Mouse (Mus musculus): Measurements from ENCODE around the gene Edn2.

The Edn2 gene

GRCm38 (mm10) chr4:120158714-120159310 is 2.2 kb upstream of the Edn2 start:
- DNase-seq = no peak

DNA sequence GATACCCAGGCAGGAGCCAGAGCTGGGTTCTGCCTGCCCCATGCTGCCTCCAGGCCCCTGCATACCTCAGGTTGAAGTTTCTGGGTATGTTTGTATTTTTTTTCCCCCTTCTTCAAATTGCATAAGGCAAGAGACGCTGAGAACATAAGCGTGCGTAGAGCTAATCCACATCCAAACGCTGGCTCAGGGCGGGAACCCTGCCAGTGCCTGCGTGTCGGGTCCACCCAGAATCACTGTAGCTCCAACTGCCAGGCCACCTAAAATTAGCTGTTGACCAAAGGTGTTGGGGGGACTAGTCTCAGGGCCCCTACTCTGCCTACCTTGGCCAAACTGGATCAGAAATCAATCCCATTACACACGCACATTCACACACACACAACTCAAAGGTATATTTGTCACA is 1.6 kb downstream of the Edn2 start:
- no peak for DNase-seq

DNA sequence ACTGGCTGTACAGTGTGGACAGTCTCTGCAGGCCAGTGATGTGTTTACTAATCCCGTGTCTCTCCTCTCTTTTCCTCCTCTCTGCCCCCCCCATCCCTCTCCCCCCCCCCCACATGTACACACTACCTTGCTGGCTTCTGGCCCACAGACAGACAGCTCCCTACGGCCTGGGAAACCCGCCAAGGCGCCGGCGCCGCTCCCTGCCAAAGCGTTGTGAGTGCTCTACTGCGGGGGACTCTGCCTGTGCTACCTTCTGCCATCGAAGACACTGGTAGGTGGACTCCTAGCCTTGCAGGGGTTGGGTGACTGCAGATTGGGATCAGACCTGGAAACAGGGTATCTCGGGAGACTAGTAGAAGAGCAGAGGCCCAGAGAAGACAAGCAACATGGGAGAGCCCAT is 2.2 kb downstream of the Edn2 start:
- DNase-seq = peak; percentile 90

DNA sequence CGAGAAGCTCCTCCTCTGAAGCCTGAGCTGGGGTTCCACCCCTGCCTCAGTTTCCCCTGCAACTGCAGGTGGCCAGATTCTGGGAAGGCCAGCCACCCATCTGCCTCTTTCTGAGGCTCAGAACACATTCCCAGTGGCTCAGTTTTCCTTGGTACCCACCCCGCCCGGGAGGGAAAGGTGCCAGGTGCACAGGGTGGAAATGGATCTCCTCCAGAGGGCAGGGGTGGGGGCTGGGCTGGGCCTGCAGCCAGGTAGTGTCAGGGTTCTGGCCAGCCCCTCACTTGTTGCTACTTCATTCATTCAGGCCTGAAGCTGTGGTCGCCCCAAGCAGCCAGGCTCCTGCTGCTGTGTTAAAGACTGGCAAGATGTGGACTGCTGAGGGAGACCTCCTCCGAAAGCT is 3.3 kb downstream of the Edn2 start:
- DNase-seq = no peak

GRCm38 (mm10) chr4:120167778-120168177 is 6.8 kb downstream of the Edn2 start:
- no peak for DNase-seq

GRCm38 (mm10) chr4:120168346-120168745 is 7.3 kb downstream of the Edn2 start:
- no peak for DNase-seq

GRCm38 (mm10) chr4:120170387-120170936 is 9.5 kb downstream of the Edn2 start:
- DNase-seq = no peak

DNA sequence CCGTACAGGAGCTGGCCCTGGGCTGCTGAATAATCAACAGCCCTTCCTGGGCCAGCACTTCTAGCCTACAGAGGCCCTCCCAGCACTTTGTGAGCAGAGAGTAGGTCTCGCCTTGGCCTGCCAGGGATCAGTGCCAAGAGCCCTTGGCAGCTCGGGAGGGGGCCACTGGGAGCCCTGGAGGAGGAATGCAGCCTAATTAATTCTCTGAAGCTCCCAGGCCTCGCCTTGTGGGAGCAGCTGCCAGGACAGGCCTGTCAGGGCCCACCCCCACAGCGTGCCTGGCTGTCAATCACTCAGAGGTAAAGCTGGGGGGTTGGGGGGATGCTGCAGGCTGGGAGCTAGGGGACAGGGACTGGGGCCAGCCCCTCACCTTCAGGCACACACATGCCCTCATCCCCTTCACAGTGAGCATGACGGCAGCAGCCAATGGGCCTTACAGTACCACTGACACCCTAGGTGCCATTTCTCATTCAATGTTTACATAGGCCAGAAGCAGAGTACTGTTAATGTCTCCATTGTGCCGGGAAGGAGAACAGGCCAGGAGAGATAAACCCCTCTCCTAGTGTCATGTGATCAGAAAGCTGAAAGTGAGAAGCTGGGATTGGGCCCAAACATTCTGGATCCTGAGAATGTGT is 11.2 kb downstream of the Edn2 start:
- DNase-seq = no peak

- DNase-seq = no peak
Observed at GRCm38 (mm10) chr4:120179123-120179522, 18.1 kb downstream of the Edn2 start.

DNA sequence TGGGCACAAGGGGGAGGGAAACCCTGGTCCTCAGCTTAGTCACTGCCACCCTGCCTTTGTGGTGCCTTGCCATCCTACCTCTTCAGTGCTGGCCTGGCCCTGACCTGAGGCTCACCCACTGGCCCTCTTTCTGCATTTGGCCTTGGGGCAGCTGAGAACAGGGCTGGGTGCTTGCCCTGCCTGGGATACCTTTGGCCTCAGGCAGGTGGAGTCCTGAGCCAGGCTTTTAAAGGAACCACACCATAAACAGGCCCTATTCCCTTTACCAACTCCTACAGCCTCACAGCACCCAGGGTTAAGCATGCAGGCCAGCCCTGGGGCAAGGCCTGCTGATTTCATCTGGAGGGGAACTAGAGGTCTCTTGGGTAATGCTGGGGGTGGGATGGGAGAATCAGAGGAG is 19.5 kb downstream of the Edn2 start:
- DNase-seq = no peak

GRCm38 (mm10) chr4:120184374-120184991 is 23.5 kb downstream of the Edn2 start:
- no peak for DNase-seq

- DNase-seq = no peak
Observed at GRCm38 (mm10) chr4:120186441-120186840, 25.4 kb downstream of the Edn2 start.

DNA sequence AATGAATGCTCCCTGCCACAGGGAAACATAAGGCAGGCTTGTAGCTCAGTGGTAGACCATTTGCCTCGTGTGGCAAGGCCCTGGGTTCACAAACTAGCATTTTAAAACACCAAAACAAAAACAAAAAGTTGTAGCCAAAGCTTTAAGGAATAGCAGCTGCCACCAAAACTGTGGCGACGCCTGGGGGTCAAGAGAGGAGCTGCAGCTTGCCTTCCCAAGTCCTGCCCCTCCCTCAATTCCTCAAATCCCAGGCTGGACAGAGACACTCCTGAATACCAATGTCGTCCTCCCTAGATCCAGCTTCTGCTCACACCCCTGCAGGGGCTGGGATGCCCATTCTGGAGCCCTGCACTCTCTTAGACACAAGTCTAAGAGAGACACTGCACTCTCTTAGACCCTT is 25.9 kb downstream of the Edn2 start:
- DNase-seq = no peak

DNA sequence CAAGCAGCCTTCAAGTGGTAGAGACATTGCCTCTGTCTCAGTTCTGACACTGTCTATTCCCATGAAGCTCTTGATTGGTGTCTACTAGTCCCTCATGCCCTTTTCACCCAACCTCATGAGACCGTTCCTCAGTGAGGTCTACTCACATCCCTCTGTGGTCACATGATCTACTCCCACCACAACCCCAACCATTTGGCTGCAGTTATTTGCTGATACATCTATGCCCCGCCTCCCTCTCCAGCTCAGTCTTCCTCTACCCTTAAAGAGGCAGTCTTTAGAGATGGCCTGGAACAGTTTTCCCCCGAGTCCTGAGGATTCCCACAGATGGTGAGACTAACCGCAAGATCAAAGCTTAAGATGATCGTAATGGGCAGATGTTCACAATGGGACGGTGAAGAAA is 27.2 kb downstream of the Edn2 start:
- no peak for DNase-seq

DNA sequence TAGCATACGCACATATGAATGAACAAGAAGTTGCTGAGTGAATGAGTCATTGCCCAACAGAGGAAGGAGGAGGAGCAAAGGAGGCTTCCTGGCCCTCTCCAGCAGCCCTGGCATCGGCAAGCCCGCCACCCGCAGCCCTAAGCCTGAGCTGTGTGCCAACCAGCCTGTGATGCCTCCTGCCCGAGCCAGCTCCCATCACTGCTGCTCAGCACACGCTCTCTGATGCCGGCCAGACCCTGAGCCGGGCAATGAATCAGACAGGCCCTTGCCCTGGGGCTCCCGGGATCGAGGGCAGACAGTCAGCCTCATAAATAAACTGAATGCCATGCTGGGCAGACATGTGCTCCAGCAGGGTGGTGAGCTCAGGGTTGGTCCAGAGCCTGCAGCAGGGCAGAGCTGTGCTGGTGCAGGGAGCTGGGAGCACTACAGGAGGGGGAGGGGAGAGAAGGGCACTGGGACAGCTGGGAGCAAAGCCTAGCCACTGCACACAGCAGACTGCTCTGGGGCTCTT is 27.7 kb downstream of the Edn2 start:
- DNase-seq = peak; percentile 96

GRCm38 (mm10) chr4:120189941-120190340 is 28.9 kb downstream of the Edn2 start:
- peak; percentile 84 for DNase-seq

GRCm38 (mm10) chr4:120191987-120192386 is 31.0 kb downstream of the Edn2 start:
- DNase-seq = no peak

DNA sequence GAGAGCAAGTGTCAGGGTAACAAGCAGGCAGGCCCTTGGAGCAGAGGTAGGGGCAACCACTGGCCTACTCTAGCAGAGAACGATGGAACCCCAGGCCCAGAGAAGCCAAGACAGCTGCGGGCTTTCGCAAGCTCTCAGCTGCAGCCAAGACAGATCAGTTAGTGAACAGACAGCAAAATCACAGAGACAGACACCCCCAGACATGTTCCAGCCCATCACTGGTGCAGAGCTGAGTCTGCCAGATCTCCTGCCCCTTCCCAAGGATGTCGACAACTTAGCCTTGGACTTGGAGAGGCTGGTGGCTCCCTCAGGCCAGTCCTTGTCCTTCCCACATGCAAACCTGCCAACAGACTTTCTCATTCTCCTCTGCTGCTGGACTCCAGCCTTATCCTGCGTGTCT is 33.0 kb downstream of the Edn2 start:
- DNase-seq = no peak

- no peak for DNase-seq
Observed at GRCm38 (mm10) chr4:120194965-120195364, 34.0 kb downstream of the Edn2 start.

DNA sequence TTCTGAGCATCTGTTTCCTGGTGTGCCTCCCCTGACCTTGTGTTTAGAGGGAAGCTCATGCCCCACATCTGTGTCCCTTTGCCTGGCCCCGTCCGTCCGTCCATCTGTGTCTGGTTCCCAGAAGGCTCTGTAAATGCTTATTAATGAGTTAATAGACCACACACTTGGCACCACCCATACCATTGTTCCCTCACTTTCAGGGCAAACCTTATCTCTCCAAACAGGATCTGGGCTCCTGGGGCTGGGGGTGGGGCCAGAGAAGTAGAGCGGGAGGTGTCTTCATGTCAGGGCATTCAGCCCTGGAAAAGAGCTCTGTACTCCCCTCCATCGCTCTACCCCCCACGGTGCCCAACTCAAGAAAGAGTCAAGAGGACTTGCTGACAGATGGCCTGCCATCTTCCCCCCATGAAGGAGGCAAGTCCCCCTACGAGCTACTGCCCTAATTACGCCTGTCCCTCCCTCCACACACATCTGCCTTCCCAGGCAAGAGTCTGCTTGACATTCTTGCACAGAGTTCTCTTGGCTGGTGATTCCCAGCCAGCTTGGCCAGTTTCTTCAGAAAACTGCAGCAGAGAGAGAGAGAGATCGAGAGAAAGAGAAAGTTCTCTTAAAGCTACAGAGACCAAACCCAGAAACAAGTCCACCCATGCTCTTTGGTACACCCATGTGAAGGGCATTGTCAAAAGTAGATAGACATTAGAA is 38.3 kb downstream of the Edn2 start:
- DNase-seq = no peak

GRCm38 (mm10) chr4:120200551-120201266 is 39.7 kb downstream of the Edn2 start:
- DNase-seq = no peak

GRCm38 (mm10) chr4:120204357-120204942 is 43.4 kb downstream of the Edn2 start:
- DNase-seq = no peak

All from cerebellum, adult 9-11 months (tissue).